Mouse (Mus musculus): ENCODE results near the gene Ppard. TPM values are rescaled to one million over a fixed set of nuclear protein-coding genes. Genes with fewer than 3 reads are reported as not detected.

Gene Ppard
- total RNA-seq (2014; rRNA removed; ENCODE audit: low replicate concordance) (6.6 and 23.1 TPM in 2 replicates), polyA plus RNA-seq (2015; fragmentation: Nextera tagmentation; extraction: Ambion mirVana) (0.99 and 1.4 TPM in 2 replicates)

DNA sequence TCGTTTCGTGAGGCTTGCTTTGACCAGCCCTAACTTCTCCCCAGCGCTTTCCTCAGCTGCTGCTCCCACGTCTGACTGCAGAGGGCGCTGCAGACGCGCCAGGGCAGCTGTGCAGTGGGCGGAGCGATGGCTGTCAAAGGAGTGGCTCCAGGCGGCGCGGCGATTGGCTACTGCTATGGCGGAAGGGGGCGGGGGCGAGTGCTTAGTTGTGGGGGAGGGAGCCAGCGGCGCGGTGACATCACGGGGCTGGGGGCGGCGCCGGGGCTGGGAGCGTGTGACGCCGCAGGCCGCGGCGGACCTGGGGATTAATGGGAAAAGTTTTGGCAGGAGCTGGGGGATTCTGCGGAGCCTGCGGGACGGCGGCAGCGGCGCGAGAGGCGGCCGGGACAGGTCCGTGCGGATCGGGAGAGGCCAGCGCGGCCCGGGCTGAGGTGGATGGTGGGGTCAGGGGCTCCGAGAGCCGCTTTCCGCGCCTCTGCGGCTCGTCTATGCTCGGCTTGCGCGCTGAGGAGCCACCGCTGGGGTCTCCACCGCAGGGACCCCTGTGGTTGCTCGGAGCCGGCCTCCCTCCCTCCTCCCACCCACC, at the start of gene Ppard:
Gene Ppard, plus strand, starts transcription at position 226 of the 586 bp plus-strand sequence.
- Histone ChIP-seq H3K27ac (ENCODE audit: low read depth) (peak within 1 kb of the TSS; percentile 87), H3K9ac (replicated peaks; ENCODE audit: low read depth, low read length) (peak within 1 kb of the TSS; percentile 95), H3K4me3 (ENCODE audit: low read depth, low read length) (peak within 1 kb of the TSS; percentile 91), H3K9me3 (replicated peaks; ENCODE audit: control insufficient read depth, low read length) (no peaks in the 10 kb centered on the region), H3K27me3 (ENCODE audit: control insufficient read depth, insufficient read depth, low read length) (no peaks in the 10 kb centered on the region), H3K4me2 (ENCODE audit: low read depth, low read length) (peak within 1 kb of the TSS; percentile 88), H3K36me3 (replicated peaks; ENCODE audit: control insufficient read depth, insufficient read depth, low read length) (0 out of 2 replicates have a peak, but pooled peaks cover 8% of the 10 kb centered on the region), H3K4me1 (ENCODE audit: control insufficient read depth, insufficient read depth) (no peaks in the 10 kb centered on the region; the same call in 1 of the 2 replicates)
- WGBS = under 1% methylated on average over 31 of the region's 57 CpGs
- ATAC-seq (ENCODE audit: insufficient read depth, low read depth) (peak; percentile 98), DNase-seq (ENCODE audit: low spot score) (peak; percentile 99)
- TF ChIP-seq EP300 (IDR thresholded peaks at IDR 0.05; ENCODE audit: low read depth) = no peak
- peak; percentile 100 for TF ChIP-seq CTCF (IDR thresholded peaks at IDR 0.05; ENCODE audit: low read depth)

DNA sequence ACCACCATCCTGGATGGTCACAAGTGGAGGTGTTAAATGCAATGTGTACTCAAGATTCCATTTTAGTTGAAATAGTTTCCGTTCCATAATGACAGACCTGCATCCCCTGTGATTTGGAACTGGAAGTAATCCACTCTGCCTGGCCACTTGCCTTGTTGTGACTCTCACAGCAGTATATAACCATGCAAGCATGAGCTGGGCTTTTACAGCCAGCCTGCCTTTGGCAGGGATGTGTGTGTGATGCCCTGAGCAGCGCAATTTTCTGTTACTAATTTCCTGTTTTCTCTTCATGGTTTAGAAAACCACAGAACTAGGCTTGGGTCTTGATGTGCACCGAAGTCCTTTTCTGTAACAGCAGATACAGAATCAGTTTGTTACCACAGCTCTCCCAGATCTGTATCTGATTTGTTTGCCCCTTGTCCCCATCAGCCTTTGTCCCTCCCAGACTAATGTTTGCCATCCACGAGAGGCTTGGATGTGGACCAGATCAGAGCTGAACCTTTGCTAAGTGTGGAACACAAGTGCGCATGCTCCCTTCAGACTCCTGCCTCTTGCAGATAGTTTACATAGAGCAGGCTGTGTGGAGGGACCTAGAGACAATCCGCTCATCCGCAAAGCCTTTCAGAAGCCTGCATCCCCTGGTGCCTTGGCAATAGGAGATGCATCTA, 47.4 kb upstream of the Ppard start:
- H3K9me3 ChIP-seq (replicated peaks; ENCODE audit: control insufficient read depth, low read length) = no peaks in the 10 kb centered on the region
- WGBS = 59% methylated on average over 7 of the region's 7 CpGs
- H3K9ac ChIP-seq (replicated peaks; ENCODE audit: low read depth, low read length) = no peak overlapping the region
- no peak overlapping the region for H3K4me3 ChIP-seq (ENCODE audit: low read depth, low read length)
- H3K4me1 ChIP-seq (ENCODE audit: control insufficient read depth, insufficient read depth) = peaks cover 22% of the 10 kb centered on the region
- TF ChIP-seq EP300 (IDR thresholded peaks at IDR 0.05; ENCODE audit: low read depth) (no peak), CTCF (IDR thresholded peaks at IDR 0.05; ENCODE audit: low read depth) (no peak)
- no peaks in the 10 kb centered on the region for H3K27me3 ChIP-seq (ENCODE audit: control insufficient read depth, insufficient read depth, low read length)
- H3K4me2 ChIP-seq (ENCODE audit: low read depth, low read length) = no peak overlapping the region
- 0 out of 2 replicates have a peak overlapping the region, but pooled peaks have one; percentile 4 for H3K27ac ChIP-seq (ENCODE audit: low read depth)
- ATAC-seq (ENCODE audit: insufficient read depth, low read depth) (no peak), DNase-seq (ENCODE audit: low spot score) (no peak)
- H3K36me3 ChIP-seq (replicated peaks; ENCODE audit: control insufficient read depth, insufficient read depth, low read length) = peaks cover 6% of the 10 kb centered on the region; the same call in 1 of the 2 replicates

DNA sequence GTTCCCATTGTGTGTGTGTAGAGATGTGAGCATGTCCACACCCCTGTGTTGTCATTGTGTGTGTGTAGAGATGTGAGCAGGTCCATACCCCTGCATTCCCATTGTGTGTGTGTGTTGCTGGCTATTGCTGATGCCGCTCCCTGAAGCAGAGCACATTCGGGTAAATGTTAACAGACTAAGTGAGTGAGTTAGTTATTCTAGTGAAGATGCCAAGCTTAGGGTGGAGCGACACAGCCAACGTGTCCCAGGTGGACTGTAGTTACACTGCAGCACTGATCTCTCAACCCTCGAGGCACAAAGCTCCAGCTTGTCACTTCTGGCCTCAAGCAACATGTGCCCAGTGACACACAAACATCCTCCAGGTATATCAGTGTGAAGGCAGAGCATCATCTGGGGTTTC, 44.2 kb upstream of the Ppard start:
- no peak overlapping the region for H3K9ac ChIP-seq (replicated peaks; ENCODE audit: low read depth, low read length)
- no peaks in the 10 kb centered on the region for H3K9me3 ChIP-seq (replicated peaks; ENCODE audit: control insufficient read depth, low read length)
- no peak overlapping the region for H3K4me3 ChIP-seq (ENCODE audit: low read depth, low read length)
- H3K27ac ChIP-seq (ENCODE audit: low read depth) = no peak overlapping the region
- 85% methylated on average over 5 of the region's 5 CpGs for WGBS
- no peaks in the 10 kb centered on the region for H3K27me3 ChIP-seq (ENCODE audit: control insufficient read depth, insufficient read depth, low read length)
- H3K4me1 ChIP-seq (ENCODE audit: control insufficient read depth, insufficient read depth) = peaks cover 12% of the 10 kb centered on the region
- ATAC-seq (ENCODE audit: insufficient read depth, low read depth) (no peak), DNase-seq (ENCODE audit: low spot score) (no peak)
- peaks cover 28% of the 10 kb centered on the region for H3K36me3 ChIP-seq (replicated peaks; ENCODE audit: control insufficient read depth, insufficient read depth, low read length)
- H3K4me2 ChIP-seq (ENCODE audit: low read depth, low read length) = no peak overlapping the region
- no peak for TF ChIP-seq CTCF (IDR thresholded peaks at IDR 0.05; ENCODE audit: low read depth)
- no peak for TF ChIP-seq EP300 (IDR thresholded peaks at IDR 0.05; ENCODE audit: low read depth)

DNA sequence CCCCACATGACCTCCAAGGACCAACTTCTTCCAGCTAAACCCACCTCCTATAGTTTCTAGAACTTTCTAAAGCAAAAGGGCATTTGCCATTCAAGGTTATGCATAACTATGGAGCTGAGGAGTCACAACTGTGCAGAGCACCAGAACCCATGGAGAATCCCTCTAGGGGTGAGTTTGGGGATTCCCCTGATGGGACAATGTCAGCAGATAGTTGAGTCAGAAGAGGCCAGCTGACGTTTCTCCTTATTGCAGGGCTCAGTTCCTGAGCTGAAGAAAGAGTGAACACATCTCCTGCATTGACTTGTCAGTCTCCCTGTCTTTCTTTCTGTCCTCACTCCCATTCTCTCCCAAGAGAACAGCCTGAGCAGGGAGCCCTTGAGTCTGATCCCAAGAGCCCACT, 39.7 kb upstream of the Ppard start:
- Histone ChIP-seq H3K4me2 (ENCODE audit: low read depth, low read length) (no peak overlapping the region), H3K27ac (ENCODE audit: low read depth) (no peak overlapping the region), H3K36me3 (replicated peaks; ENCODE audit: control insufficient read depth, insufficient read depth, low read length) (peaks cover 50% of the 10 kb centered on the region), H3K4me3 (ENCODE audit: low read depth, low read length) (no peak overlapping the region), H3K9me3 (replicated peaks; ENCODE audit: control insufficient read depth, low read length) (no peaks in the 10 kb centered on the region), H3K4me1 (ENCODE audit: control insufficient read depth, insufficient read depth) (no peaks in the 10 kb centered on the region), H3K27me3 (ENCODE audit: control insufficient read depth, insufficient read depth, low read length) (no peaks in the 10 kb centered on the region), H3K9ac (replicated peaks; ENCODE audit: low read depth, low read length) (no peak overlapping the region)
- ATAC-seq (ENCODE audit: insufficient read depth, low read depth) = no peak
- no peak for TF ChIP-seq CTCF (IDR thresholded peaks at IDR 0.05; ENCODE audit: low read depth)
- TF ChIP-seq EP300 (IDR thresholded peaks at IDR 0.05; ENCODE audit: low read depth) = no peak
- no peak for DNase-seq (ENCODE audit: low spot score)
- 48% methylated on average over 1 of the region's 1 CpGs for WGBS

DNA sequence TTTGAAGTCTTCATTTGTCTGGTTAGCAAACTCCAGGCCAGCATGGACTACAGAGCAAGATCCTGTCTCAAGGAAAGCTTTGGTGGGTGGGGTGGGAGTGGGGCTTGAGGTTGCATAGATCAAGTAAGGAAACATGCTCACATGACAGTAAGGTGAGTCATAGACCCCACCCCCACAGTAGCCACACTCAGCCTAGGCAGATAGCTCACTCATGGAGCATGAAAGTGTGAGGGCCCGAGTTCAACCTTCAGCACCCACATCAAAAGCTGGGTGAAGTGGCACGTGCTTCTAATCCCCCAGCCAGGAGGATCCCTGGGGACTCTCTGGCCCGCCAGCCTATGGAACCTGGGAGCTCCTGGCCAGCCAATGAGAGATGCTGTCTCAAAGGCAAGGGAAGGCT, 38.9 kb upstream of the Ppard start:
- Histone ChIP-seq H3K27ac (ENCODE audit: low read depth) (no peak overlapping the region), H3K4me1 (ENCODE audit: control insufficient read depth, insufficient read depth) (no peaks in the 10 kb centered on the region), H3K9ac (replicated peaks; ENCODE audit: low read depth, low read length) (no peak overlapping the region), H3K4me2 (ENCODE audit: low read depth, low read length) (no peak overlapping the region), H3K4me3 (ENCODE audit: low read depth, low read length) (no peak overlapping the region), H3K9me3 (replicated peaks; ENCODE audit: control insufficient read depth, low read length) (no peaks in the 10 kb centered on the region), H3K36me3 (replicated peaks; ENCODE audit: control insufficient read depth, insufficient read depth, low read length) (peaks cover 56% of the 10 kb centered on the region), H3K27me3 (ENCODE audit: control insufficient read depth, insufficient read depth, low read length) (no peaks in the 10 kb centered on the region)
- TF ChIP-seq EP300 (IDR thresholded peaks at IDR 0.05; ENCODE audit: low read depth) (no peak), CTCF (IDR thresholded peaks at IDR 0.05; ENCODE audit: low read depth) (no peak)
- no peak for ATAC-seq (ENCODE audit: insufficient read depth, low read depth)
- 72% methylated on average over 3 of the region's 3 CpGs for WGBS
- DNase-seq (ENCODE audit: low spot score) = no peak
